Mouse (Mus musculus): ENCODE measurements around the gene Tekt3.

GRCm38 (mm10) chr11:63119791-63120190, 58.3 kb downstream of the Tekt3 start:
- TF ChIP-seq CTCF (IDR thresholded peaks at IDR 0.05; ENCODE audit: low read depth, low read length) = no peak
- TF ChIP-seq GATA1 (IDR thresholded peaks at IDR 0.05; ENCODE audit: borderline replicate concordance, low read length) = no peak
- no peak for TF ChIP-seq POLR2AphosphoS5 (IDR thresholded peaks at IDR 0.05; ENCODE audit: insufficient replicate concordance, low read depth, low read length)
- no peak for TF ChIP-seq GATA2 (IDR thresholded peaks at IDR 0.05; ENCODE audit: borderline replicate concordance, low read depth, low read length)

All from G1E (cell line).